Mouse (Mus musculus) T-cell, adult 2 months (primary cell): Measurements from ENCODE around the gene B430305J03Rik.

Experiments used
- DNase-seq: peaks from one replicate; pipeline ENCODE4 v3.0.0; 2022; ENCODE audit warnings: low spot score

Gene B430305J03Rik

GRCm38 (mm10) chr3:61348036-61348614 is 17.6 kb downstream of the B430305J03Rik start:
- no peak for DNase-seq

GRCm38 (mm10) chr3:61345636-61346035 is 20.1 kb downstream of the B430305J03Rik start:
- DNase-seq = no peak

GRCm38 (mm10) chr3:61344031-61344430 is 21.7 kb downstream of the B430305J03Rik start:
- DNase-seq = no peak

- DNase-seq = no peak
These were observed 25.4 kb downstream of the B430305J03Rik start for GRCm38 (mm10) chr3:61340321-61340720.

- DNase-seq = no peak
These were observed 28.5 kb downstream of the B430305J03Rik start for GRCm38 (mm10) chr3:61337230-61337629.

GRCm38 (mm10) chr3:61336205-61336604 is 29.5 kb downstream of the B430305J03Rik start:
- DNase-seq = no peak

- no peak for DNase-seq
These were observed 44.1 kb downstream of the B430305J03Rik start for GRCm38 (mm10) chr3:61321632-61322031.

- no peak for DNase-seq
These were observed 45.7 kb downstream of the B430305J03Rik start for GRCm38 (mm10) chr3:61320031-61320430.

- no peak for DNase-seq
These were observed 50.7 kb downstream of the B430305J03Rik start for GRCm38 (mm10) chr3:61315002-61315401.
